Mouse (Mus musculus) liver, adult 2 months (tissue): ENCODE measurements at regions not wholly inside any gene's neighbourhood (a gene's known extent, or its start where the extent isn't known, plus 50 kb on each side); places are given as distances from the start of the nearest gene placed in this dataset.

ENCODE experiments used
- DNase-seq: peaks from one replicate; pipeline ENCODE4 v3.0.0-alpha.2; 2011; ENCODE audit warnings: low read depth, low spot score; ENCODE audit errors: extremely low read depth
- H3K27ac ChIP-seq: fragments of 200-500 bp; replicated peaks from 2 replicates; pipeline ENCODE4 v1.5.1; 2012; ENCODE audit warnings: low read depth, mild to moderate bottlenecking, control low read depth, inconsistent platforms, low read length; ENCODE audit not compliant: insufficient read depth
- H3K27me3 ChIP-seq: fragments of 200-500 bp; 2 replicates; pipeline ENCODE4 v1.6.1; 2012; ENCODE audit warnings: mild to moderate bottlenecking, moderate library complexity, low read length, inconsistent platforms; ENCODE audit not compliant: control insufficient read depth, insufficient read depth
- H3K36me3 ChIP-seq: fragments of 200-500 bp; 2 replicates; pipeline ENCODE4 v1.6.1; 2012; ENCODE audit warnings: low read length, inconsistent platforms; ENCODE audit not compliant: control insufficient read depth, insufficient read depth
- H3K4me1 ChIP-seq: fragments of 200-500 bp; 2 replicates; pipeline ENCODE4 v1.6.1; 2011; ENCODE audit warnings: low read length; ENCODE audit not compliant: control insufficient read depth, insufficient read depth
- H3K4me3 ChIP-seq: fragments of 200-500 bp; 2 replicates; pipeline ENCODE4 v1.5.1; 2011; ENCODE audit warnings: low read depth, mild to moderate bottlenecking, control low read depth, low read length, moderate library complexity; ENCODE audit not compliant: insufficient read depth
- H3K79me2 ChIP-seq: fragments of 200-500 bp; 2 replicates; pipeline ENCODE4 v1.6.1; 2012; ENCODE audit warnings: inconsistent platforms, mild to moderate bottlenecking, low read length, moderate library complexity; ENCODE audit not compliant: control insufficient read depth, insufficient read depth
- H3K9ac ChIP-seq: fragments of 200-500 bp; 2 replicates; pipeline ENCODE4 v1.6.1; 2012; ENCODE audit warnings: low read depth, mild to moderate bottlenecking, control low read depth, inconsistent platforms, low read length
- CTCF ChIP-seq: fragments of 200-500 bp; IDR thresholded peaks from 2 replicates; pipeline ENCODE4 v1.5.1; 2011; ENCODE audit warnings: low read depth, low read length, control low read depth
- POLR2A ChIP-seq: fragments of 200-500 bp; IDR thresholded peaks from 2 replicates; pipeline ENCODE4 v1.6.1; 2011; ENCODE audit warnings: low read length, control low read depth; ENCODE audit not compliant: insufficient read depth; ENCODE audit errors: extremely low read depth
- WGBS: fragments of 180-500 bp; shearing (Covaris S2); methylation state at CpG from one replicate; pipeline ENCODE4 v1.1.7; 2018; 5-methylcytosine and 5-hydroxymethylcytosine counted together

GRCm38 (mm10) chr5:119361406-119362044 is 308.9 kb upstream of the Tbx3 start:
- TF ChIP-seq CTCF (no peak), POLR2A (no peak)
- no peak overlapping the region for H3K9ac ChIP-seq
- H3K27me3 ChIP-seq: no peaks in the 10 kb centered on the region
- no peak for DNase-seq
- no peak overlapping the region for H3K27ac ChIP-seq
- H3K36me3 ChIP-seq: no peaks in the 10 kb centered on the region
- H3K4me1 ChIP-seq: no peaks in the 10 kb centered on the region
- H3K4me3 ChIP-seq: no peak overlapping the region
- H3K79me2 ChIP-seq: no peaks in the 10 kb centered on the region
- WGBS: 63% methylated on average over 6 of the region's 6 CpGs

DNA sequence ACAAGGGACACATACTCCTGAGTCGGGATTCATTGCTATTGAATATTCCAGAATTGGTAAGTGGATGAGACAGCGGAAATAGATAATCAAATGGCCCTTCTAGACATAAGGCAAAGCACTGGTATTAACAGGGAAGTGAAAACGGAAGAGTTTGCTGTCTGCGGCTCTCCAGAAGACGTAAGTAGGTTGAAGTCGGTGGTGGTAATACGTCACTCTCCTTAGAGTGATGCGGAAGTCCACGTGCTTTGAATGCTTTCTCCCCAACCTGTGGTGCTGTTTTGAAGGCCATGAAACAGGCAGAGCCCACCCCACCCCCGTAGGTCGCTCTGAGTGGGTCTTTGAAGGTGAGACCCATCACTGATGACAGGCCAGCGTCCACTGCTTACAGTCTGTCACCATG is 308.0 kb upstream of the Tbx3 start:
- H3K79me2 ChIP-seq: no peaks in the 10 kb centered on the region
- no peaks in the 10 kb centered on the region for H3K36me3 ChIP-seq
- H3K9ac ChIP-seq: no peak overlapping the region
- 82% methylated on average over 12 of the region's 12 CpGs for WGBS
- H3K27me3 ChIP-seq: no peaks in the 10 kb centered on the region
- H3K4me1 ChIP-seq: no peaks in the 10 kb centered on the region
- no peak overlapping the region for H3K27ac ChIP-seq
- H3K4me3 ChIP-seq: no peak overlapping the region
- no peak for TF ChIP-seq CTCF
- TF ChIP-seq POLR2A: no peak
- DNase-seq: no peak

GRCm38 (mm10) chr5:119364250-119364649 is 306.2 kb upstream of the Tbx3 start:
- Histone ChIP-seq H3K9ac (no peak overlapping the region), H3K27ac (no peak overlapping the region), H3K4me1 (no peaks in the 10 kb centered on the region), H3K79me2 (no peaks in the 10 kb centered on the region), H3K36me3 (no peaks in the 10 kb centered on the region), H3K27me3 (no peaks in the 10 kb centered on the region), H3K4me3 (no peak overlapping the region)
- 69% methylated on average over 4 of the region's 4 CpGs for WGBS
- TF ChIP-seq POLR2A: no peak
- TF ChIP-seq CTCF: no peak
- no peak for DNase-seq

- Histone ChIP-seq H3K4me3 (no peak overlapping the region), H3K79me2 (no peaks in the 10 kb centered on the region), H3K27ac (no peak overlapping the region), H3K9ac (no peak overlapping the region), H3K27me3 (no peaks in the 10 kb centered on the region), H3K36me3 (no peaks in the 10 kb centered on the region), H3K4me1 (no peaks in the 10 kb centered on the region)
- TF ChIP-seq CTCF: no peak
- TF ChIP-seq POLR2A: no peak
- WGBS: 40% methylated on average over 6 of the region's 6 CpGs
- DNase-seq: no peak
Measured at GRCm38 (mm10) chr5:119365157-119365556, 305.3 kb upstream of the Tbx3 start.

- no peak overlapping the region for H3K27ac ChIP-seq
- H3K4me1 ChIP-seq: no peaks in the 10 kb centered on the region
- no peaks in the 10 kb centered on the region for H3K36me3 ChIP-seq
- H3K9ac ChIP-seq: no peak overlapping the region
- H3K4me3 ChIP-seq: no peak overlapping the region
- no peak for DNase-seq
- no peaks in the 10 kb centered on the region for H3K27me3 ChIP-seq
- 69% methylated on average over 5 of the region's 5 CpGs for WGBS
- H3K79me2 ChIP-seq: no peaks in the 10 kb centered on the region
- TF ChIP-seq POLR2A (no peak), CTCF (no peak)
Measured at GRCm38 (mm10) chr5:119366296-119366695, 304.2 kb upstream of the Tbx3 start.

DNA sequence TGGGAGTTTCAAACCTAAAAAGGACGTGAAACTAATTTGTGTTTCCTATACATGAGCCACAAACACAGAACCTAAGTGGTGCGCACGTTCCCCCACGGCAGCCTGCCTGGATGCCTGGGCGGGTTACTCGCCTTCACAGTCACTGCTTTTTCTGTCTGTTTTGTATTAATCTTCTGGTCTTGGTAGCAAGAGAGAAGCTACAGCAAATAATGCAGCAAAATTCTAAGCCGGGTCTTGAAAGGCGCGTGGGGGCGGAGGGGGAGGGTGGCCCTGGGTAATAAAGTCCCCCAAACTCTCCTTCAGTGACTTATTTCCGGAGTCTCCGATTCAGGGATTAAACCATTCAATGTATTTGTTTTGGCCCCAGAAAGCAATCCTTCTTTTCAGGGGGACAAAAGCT is 300.0 kb upstream of the Tbx3 start:
- WGBS: 80% methylated on average over 12 of the region's 12 CpGs
- DNase-seq: no peak
- H3K27ac ChIP-seq: no peak overlapping the region
- no peak overlapping the region for H3K4me3 ChIP-seq
- no peaks in the 10 kb centered on the region for H3K4me1 ChIP-seq
- H3K79me2 ChIP-seq: no peaks in the 10 kb centered on the region
- no peak for TF ChIP-seq CTCF
- no peak for TF ChIP-seq POLR2A
- H3K9ac ChIP-seq: no peak overlapping the region
- H3K27me3 ChIP-seq: no peaks in the 10 kb centered on the region
- H3K36me3 ChIP-seq: no peaks in the 10 kb centered on the region
